Mouse (Mus musculus) hindbrain, embryonic 15.5 days (tissue): ENCODE results near the gene Cep164. TPM values are rescaled to one million over a fixed set of nuclear protein-coding genes. Genes with fewer than 3 reads are reported as not detected.

Experiments
- ATAC-seq: fragments of 200-750 bp; cut with Nextera tagmentation; 2 replicates; pipeline ENCODE4 v1.8.0; 2017; ENCODE audit warnings: low read depth, moderate number of reproducible peaks, moderate TSS enrichment; ENCODE audit not compliant: low FRiP score
- H3K27ac ChIP-seq: fragments of 300-500 bp; sonication (generic); replicated peaks from 2 replicates; pipeline ENCODE4 v1.5.1; 2015; ENCODE audit warnings: mild to moderate bottlenecking, inconsistent platforms
- H3K27me3 ChIP-seq: fragments of 300-500 bp; sonication (generic); 2 replicates; pipeline ENCODE4 v1.6.1; 2015; ENCODE audit warnings: control low read depth, inconsistent platforms
- H3K36me3 ChIP-seq: fragments of 300-500 bp; sonication (generic); 2 replicates; pipeline ENCODE4 v1.6.1; 2015; ENCODE audit warnings: control low read depth, inconsistent platforms
- H3K4me1 ChIP-seq: fragments of 300-500 bp; sonication (generic); replicated peaks from 2 replicates; pipeline ENCODE4 v1.6.1; 2015; ENCODE audit warnings: control low read depth, inconsistent platforms
- H3K4me2 ChIP-seq: fragments of 300-500 bp; sonication (generic); 2 replicates; pipeline ENCODE4 v1.6.1; 2015; ENCODE audit warnings: moderate library complexity, mild to moderate bottlenecking, inconsistent platforms
- H3K4me3 ChIP-seq: fragments of 300-500 bp; sonication (generic); 2 replicates; pipeline ENCODE4 v1.5.1; 2015; ENCODE audit warnings: mild to moderate bottlenecking, inconsistent platforms
- H3K9ac ChIP-seq: fragments of 300-500 bp; sonication (generic); 2 replicates; pipeline ENCODE4 v1.6.1; 2015; ENCODE audit warnings: inconsistent platforms
- H3K9me3 ChIP-seq: fragments of 300-500 bp; sonication (generic); 2 replicates; pipeline ENCODE4 v1.6.1; 2016; ENCODE audit warnings: control low read depth, inconsistent platforms
- WGBS: fragments of 180-500 bp; shearing (Covaris S2); methylation state at CpG from one replicate; pipeline ENCODE4 v1.1.7; 2015; 5-methylcytosine and 5-hydroxymethylcytosine counted together
- polyA plus RNA-seq: library from polyadenylated mRNA; unstranded; fragments of >200 nt; fragmentation: Nextera tagmentation; extraction: Ambion mirVana; gene quantifications from 2 replicates; pipeline ENCODE4 v1.2.1, GENCODE M21; 2015

The Cep164 gene
- polyA plus RNA-seq, 1 experiment from 2014 or later = 14.9 TPM

GRCm38 (mm10) chr9:45739001-45739701 lies 89.3 kb downstream of the Cep164 start:
- ATAC-seq = peak; percentile 56
- no peaks in the 10 kb centered on the region for H3K27me3 ChIP-seq
- no peak overlapping the region for H3K9ac ChIP-seq
- peaks cover 19% of the 10 kb centered on the region for H3K4me1 ChIP-seq
- peak overlapping the region; percentile 76 for H3K27ac ChIP-seq
- 46% methylated on average over 12 of the region's 12 CpGs for WGBS
- peak overlapping the region; percentile 14; the same call in 1 of the 2 replicates for H3K4me2 ChIP-seq
- H3K4me3 ChIP-seq = no peak overlapping the region
- H3K9me3 ChIP-seq = no peaks in the 10 kb centered on the region
- no peaks in the 10 kb centered on the region for H3K36me3 ChIP-seq

- 63% methylated on average over 6 of the region's 6 CpGs for WGBS
- H3K36me3 ChIP-seq = 0 out of 2 replicates have a peak, but pooled peaks cover 4% of the 10 kb centered on the region
- no peaks in the 10 kb centered on the region for H3K27me3 ChIP-seq
- no peak overlapping the region for H3K9ac ChIP-seq
- no peak overlapping the region for H3K27ac ChIP-seq
- no peak overlapping the region for H3K4me2 ChIP-seq
- H3K4me1 ChIP-seq = no peaks in the 10 kb centered on the region; the same call in 1 of the 2 replicates
- no peak for ATAC-seq
- H3K9me3 ChIP-seq = no peaks in the 10 kb centered on the region
- H3K4me3 ChIP-seq = no peak overlapping the region
Measured at GRCm38 (mm10) chr9:45733246-45733645, 95.2 kb downstream of the Cep164 start.

DNA sequence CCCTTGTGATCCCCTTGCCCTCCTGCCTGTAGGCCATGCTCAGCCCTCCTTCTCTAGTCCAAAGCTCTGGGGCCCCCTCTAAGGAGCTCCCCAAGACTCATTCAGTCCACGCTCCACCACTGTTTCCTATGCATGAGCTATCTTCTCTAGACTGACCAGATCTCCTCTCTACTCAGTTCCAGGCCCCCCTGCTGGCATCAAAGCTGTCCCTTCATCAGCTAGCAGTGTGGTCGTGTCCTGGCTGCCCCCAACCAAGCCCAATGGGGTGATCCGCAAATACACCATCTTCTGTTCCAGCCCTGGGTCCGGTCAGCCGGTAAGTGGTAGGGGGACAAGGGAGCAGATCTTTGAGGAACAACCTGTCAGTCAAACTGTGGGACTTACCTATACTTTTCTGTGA lies 96.6 kb downstream of the Cep164 start:
- ATAC-seq = no peak
- Histone ChIP-seq H3K4me2 (no peak overlapping the region), H3K9ac (no peak overlapping the region), H3K4me1 (no peaks in the 10 kb centered on the region), H3K27ac (no peak overlapping the region), H3K4me3 (no peak overlapping the region), H3K27me3 (no peaks in the 10 kb centered on the region), H3K36me3 (0 out of 2 replicates have a peak, but pooled peaks cover 4% of the 10 kb centered on the region), H3K9me3 (no peaks in the 10 kb centered on the region)
- WGBS = 88% methylated on average over 5 of the region's 5 CpGs

DNA sequence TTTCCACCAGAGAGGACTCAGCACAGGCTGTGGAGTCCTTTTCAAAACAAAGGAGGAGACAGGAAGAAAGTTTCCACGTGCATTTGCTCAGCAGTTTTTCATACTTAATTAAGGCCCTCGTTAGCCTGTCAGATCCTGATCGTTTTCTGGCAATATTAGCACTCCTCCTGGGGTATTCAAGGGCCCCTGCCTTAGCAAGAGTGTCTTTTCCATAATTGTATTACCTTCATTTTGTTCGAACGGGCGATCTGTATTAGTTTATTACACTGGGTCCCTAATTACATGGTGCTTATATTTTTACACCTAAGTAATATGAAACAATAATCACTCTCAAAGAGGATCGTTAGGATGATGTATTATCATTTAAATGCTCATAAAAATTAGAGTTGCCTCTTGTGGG lies 108.5 kb downstream of the Cep164 start:
- Histone ChIP-seq H3K9ac (no peak overlapping the region), H3K4me3 (no peak overlapping the region), H3K27ac (no peak overlapping the region), H3K9me3 (no peaks in the 10 kb centered on the region), H3K36me3 (peaks cover 8% of the 10 kb centered on the region; the same call in 1 of the 2 replicates), H3K4me1 (no peaks in the 10 kb centered on the region), H3K27me3 (no peaks in the 10 kb centered on the region), H3K4me2 (no peak overlapping the region)
- no peak for ATAC-seq
- 46% methylated on average over 7 of the region's 7 CpGs for WGBS

Other genes starting within 250 kb of the Cep164 start
- gene Bace1, start 9.9 kb upstream of the Cep164 start, polyA plus RNA-seq = 52.2 and 53.1 TPM in 2 replicates
- gene Pcsk7, start 77.8 kb upstream of the Cep164 start, polyA plus RNA-seq = 21.6 and 22.2 TPM in 2 replicates
- gene Rnf214, start 78.2 kb upstream of the Cep164 start, polyA plus RNA-seq = 94.1 and 109 TPM in 2 replicates
- gene Tagln, start 107.4 kb upstream of the Cep164 start, polyA plus RNA-seq = 6.5 and 7.2 TPM in 2 replicates
- 48.3 and 50.7 TPM in 2 replicates for gene Sidt2, start 126.6 kb upstream of the Cep164 start, polyA plus RNA-seq
- 258 and 263 TPM in 2 replicates for gene Pafah1b2, start 184.0 kb upstream of the Cep164 start, polyA plus RNA-seq
- gene Sik3, start 184.1 kb upstream of the Cep164 start, polyA plus RNA-seq = 11.6 and 12.6 TPM in 2 replicates